Mouse (Mus musculus) embryonic facial prominence, embryonic 12.5 days (tissue): Measurements from ENCODE around the gene Gab2. TPM values are rescaled to one million over a fixed set of nuclear protein-coding genes. Genes with fewer than 3 reads are reported as not detected.
A peak's percentile ranks its signal among the peaks of the same experiment; 100 is the strongest.

ENCODE experiments used
- ATAC-seq: fragments of 200-750 bp; cut with Nextera tagmentation; 2 replicates; pipeline ENCODE4 v1.8.0; 2017; ENCODE audit not compliant: insufficient number of reproducible peaks, insufficient read depth, low FRiP score, low TSS enrichment
- H3K27ac ChIP-seq: fragments of 300-500 bp; sonication (generic); 2 replicates; pipeline ENCODE4 v1.5.1; 2016; ENCODE audit warnings: mild to moderate bottlenecking
- H3K27me3 ChIP-seq: fragments of 300-500 bp; sonication (generic); 2 replicates; pipeline ENCODE4 v1.6.1; 2016; ENCODE audit warnings: mild to moderate bottlenecking, moderate library complexity
- H3K36me3 ChIP-seq: fragments of 300-500 bp; sonication (generic); 2 replicates; pipeline ENCODE4 v1.6.1; 2016; ENCODE audit warnings: mild to moderate bottlenecking
- H3K4me1 ChIP-seq: fragments of 300-500 bp; sonication (generic); 2 replicates; pipeline ENCODE4 v1.6.1; 2016
- H3K4me2 ChIP-seq: fragments of 300-500 bp; sonication (generic); replicated peaks from 2 replicates; pipeline ENCODE4 v1.6.1; 2016; ENCODE audit warnings: mild to moderate bottlenecking, moderate library complexity
- H3K4me3 ChIP-seq: fragments of 300-500 bp; sonication (generic); 2 replicates; pipeline ENCODE4 v1.5.1; 2016; ENCODE audit warnings: mild to moderate bottlenecking
- H3K9ac ChIP-seq: fragments of 300-500 bp; sonication (generic); 2 replicates; pipeline ENCODE4 v1.6.1; 2016; ENCODE audit warnings: mild to moderate bottlenecking, moderate library complexity
- H3K9me3 ChIP-seq: fragments of 300-500 bp; sonication (generic); 2 replicates; pipeline ENCODE4 v1.6.1; 2016; ENCODE audit warnings: mild to moderate bottlenecking, moderate library complexity
- WGBS: fragments of 180-500 bp; shearing (Covaris S2); methylation state at CpG from one replicate; pipeline ENCODE4 v1.1.7; 2016; 5-methylcytosine and 5-hydroxymethylcytosine counted together
- polyA plus RNA-seq: library from polyadenylated mRNA; unstranded; fragments of >200 nt; fragmentation: Nextera tagmentation; extraction: Ambion mirVana; gene quantifications from 2 replicates; pipeline ENCODE4 v1.2.1, GENCODE M21; 2016

Gene Gab2
- polyA plus RNA-seq, 1 experiment from 2014 or later = 6.5 TPM

DNA sequence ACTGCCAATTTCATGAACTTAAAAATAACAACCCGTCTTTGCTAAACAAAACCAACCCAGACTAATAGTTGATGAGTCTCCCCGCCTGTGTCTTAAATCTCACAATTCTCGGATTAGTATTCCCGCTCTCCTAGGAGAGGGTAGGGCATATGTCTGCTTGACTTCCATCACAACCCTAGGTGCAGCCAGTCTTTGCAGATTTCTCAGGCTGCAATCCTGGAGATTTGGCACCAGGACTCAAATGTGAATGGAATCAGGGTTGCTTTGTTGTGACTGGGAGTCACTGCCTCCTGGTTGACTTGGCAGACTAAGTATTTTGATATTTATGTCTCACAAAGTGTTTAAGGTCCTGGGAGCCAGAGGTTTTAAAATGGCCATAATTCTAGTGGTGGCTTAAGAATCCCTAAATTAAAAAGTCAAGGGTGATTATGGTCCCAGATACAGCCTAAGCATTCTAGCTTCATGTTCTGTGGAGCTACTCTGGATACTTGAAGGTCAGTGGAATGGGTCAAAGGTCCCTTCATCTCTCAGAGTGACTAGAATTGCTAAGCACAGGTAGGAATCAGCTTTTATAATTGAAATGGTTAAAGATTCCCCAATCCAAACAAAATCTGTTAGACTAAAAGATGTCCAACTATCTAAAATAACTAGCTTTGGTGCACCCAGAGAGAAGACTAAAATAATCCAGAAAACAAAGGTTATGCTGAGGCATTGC is 1.6 kb upstream of the Gab2 start:
- Histone ChIP-seq H3K36me3 (no peaks in the 10 kb centered on the region), H3K27ac (no peak overlapping the region), H3K4me2 (no peak overlapping the region), H3K27me3 (no peaks in the 10 kb centered on the region), H3K4me1 (peaks cover 10% of the 10 kb centered on the region; the same call in 1 of the 2 replicates), H3K9me3 (no peaks in the 10 kb centered on the region), H3K4me3 (no peak overlapping the region), H3K9ac (no peak overlapping the region)
- no peak for ATAC-seq
- 69% methylated on average over 4 of the region's 4 CpGs for WGBS

DNA sequence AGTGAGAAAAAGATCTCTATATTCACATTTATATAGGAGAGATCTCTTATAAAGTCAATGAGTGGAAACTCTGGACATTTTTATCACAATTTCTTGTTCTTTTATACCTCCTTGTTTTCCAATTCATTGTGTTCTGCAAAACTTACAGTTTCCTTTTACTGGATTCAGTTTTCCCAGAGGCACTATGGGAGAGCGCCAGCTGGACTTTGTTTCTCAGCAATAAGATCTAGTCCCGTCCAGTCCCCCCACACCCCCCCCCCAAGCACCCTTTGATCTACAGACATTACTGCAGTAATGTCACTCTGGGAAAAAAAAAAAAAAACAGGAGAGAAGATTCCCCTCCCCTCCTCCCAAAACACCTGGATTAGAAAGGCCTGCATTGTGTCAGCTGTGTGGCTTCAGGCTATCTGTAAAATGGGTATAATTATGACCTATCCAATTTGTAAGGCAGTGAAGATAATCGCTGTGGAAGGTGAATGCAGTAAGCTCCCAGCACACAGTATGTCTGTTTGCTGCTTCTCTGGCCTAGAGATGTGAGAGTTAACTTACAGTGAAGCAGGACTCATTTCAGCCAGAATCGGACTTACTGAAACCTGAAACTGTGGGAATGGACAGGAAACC is 655 bp upstream of the Gab2 start:
- H3K27ac ChIP-seq = no peak overlapping the region
- no peak for ATAC-seq
- WGBS = 18% methylated on average over 4 of the region's 4 CpGs
- H3K4me1 ChIP-seq = peaks cover 10% of the 10 kb centered on the region; the same call in 1 of the 2 replicates
- H3K9ac ChIP-seq = peak overlapping the region; percentile 87; the same call in 1 of the 2 replicates
- H3K9me3 ChIP-seq = no peaks in the 10 kb centered on the region
- peak overlapping the region; percentile 92 for H3K4me3 ChIP-seq
- H3K4me2 ChIP-seq = peak overlapping the region; percentile 72
- H3K36me3 ChIP-seq = no peaks in the 10 kb centered on the region
- no peaks in the 10 kb centered on the region for H3K27me3 ChIP-seq

DNA sequence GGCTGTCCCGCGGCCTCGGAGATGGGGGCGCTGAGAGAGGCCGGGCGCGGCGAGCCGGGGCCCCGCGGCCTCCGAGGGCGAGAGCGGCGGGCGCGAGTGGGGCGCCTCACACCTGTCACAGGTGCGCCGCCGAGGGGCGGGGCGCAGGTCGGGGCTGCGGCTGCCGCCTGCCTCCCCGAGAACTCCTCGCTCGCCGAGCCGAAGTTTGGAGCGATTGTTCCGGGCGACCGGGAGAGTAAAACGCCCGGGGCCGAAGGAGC is 503 bp downstream of the Gab2 start:
- 0% methylated on average over 38 of the region's 38 CpGs for WGBS
- H3K9ac ChIP-seq = peak overlapping the region; percentile 87
- H3K27me3 ChIP-seq = no peaks in the 10 kb centered on the region
- H3K27ac ChIP-seq = peak overlapping the region; percentile 82
- peak overlapping the region; percentile 72 for H3K4me2 ChIP-seq
- H3K4me3 ChIP-seq = peak overlapping the region; percentile 92
- no peaks in the 10 kb centered on the region for H3K9me3 ChIP-seq
- peaks cover 10% of the 10 kb centered on the region; the same call in 1 of the 2 replicates for H3K4me1 ChIP-seq
- ATAC-seq = peak; percentile 50
- H3K36me3 ChIP-seq = no peaks in the 10 kb centered on the region

DNA sequence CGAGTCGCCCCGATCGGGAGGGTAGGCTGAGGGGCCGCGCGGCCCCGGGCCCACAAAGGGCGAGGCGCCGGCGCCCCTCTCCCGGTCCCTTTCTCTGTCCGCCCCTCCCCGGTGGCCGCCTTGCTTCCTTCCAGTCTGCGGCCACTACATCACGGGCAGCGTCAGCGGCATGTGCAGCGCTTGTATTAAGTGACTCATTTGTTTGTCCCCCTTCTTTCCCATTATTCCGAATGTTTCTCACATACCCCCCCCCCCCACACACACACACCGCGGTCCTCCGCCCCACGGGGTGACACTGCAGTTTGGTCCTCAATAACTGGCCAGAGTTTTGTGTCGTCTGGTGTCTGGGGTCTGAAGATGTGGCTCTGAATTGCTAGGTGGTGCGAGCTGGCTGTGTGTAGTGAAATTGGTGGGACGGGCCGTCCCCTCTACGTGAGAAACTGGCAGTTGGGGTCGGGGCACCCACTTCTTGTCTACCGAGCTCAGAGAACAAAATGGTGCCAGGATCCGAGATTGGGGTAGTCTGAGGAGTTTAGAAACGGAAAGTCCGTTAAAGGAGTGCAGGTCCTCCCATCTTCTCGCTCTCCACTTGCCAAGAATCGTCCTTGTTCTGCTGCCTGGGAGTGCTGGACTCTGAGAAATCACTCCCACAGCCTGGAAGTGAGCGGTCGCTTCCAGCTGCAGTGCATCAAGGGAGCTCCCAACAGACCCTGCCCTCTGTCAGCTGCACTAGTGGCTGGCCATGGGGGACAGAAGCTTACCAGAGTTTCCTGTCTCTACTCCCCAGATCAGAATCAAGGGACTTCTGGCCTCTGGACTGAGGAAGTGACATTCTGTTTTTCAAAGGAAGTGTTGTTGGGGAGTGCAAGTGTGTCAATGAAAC is 1.1 kb downstream of the Gab2 start:
- Histone ChIP-seq H3K36me3 (no peaks in the 10 kb centered on the region), H3K4me3 (peak overlapping the region; percentile 92), H3K9me3 (no peaks in the 10 kb centered on the region), H3K27ac (peak overlapping the region; percentile 82), H3K27me3 (no peaks in the 10 kb centered on the region), H3K4me2 (peak overlapping the region; percentile 72), H3K4me1 (peaks cover 10% of the 10 kb centered on the region; the same call in 1 of the 2 replicates), H3K9ac (peak overlapping the region; percentile 87)
- under 1% methylated on average over 39 of the region's 40 CpGs for WGBS
- peak; percentile 48; the same call in 1 of the 2 replicates for ATAC-seq

DNA sequence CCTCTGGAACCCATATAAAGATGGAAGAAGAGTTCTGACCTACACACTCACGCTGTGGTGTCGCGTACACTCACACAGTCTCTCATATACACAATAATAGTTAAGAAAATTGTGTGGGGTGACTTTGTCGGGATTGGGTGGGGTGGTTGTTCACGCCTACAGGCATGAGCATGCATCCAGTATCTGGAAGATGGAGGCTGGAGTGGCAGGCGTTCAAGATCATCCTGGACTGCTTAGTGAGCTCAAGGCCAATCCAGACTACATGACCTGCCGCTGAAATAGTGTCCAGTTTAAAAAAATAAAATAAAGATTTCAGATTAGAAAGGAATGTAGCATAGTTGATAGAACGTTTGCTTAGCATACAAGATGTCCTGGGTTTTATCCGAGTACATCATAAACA is 2.2 kb downstream of the Gab2 start:
- H3K9me3 ChIP-seq = no peaks in the 10 kb centered on the region
- no peak overlapping the region for H3K27ac ChIP-seq
- no peak overlapping the region for H3K4me3 ChIP-seq
- H3K9ac ChIP-seq = no peak overlapping the region
- no peak for ATAC-seq
- H3K4me2 ChIP-seq = 0 out of 2 replicates have a peak overlapping the region, but pooled peaks have one; percentile 72
- H3K27me3 ChIP-seq = no peaks in the 10 kb centered on the region
- 80% methylated on average over 9 of the region's 9 CpGs for WGBS
- H3K36me3 ChIP-seq = no peaks in the 10 kb centered on the region
- peaks cover 10% of the 10 kb centered on the region; the same call in 1 of the 2 replicates for H3K4me1 ChIP-seq

DNA sequence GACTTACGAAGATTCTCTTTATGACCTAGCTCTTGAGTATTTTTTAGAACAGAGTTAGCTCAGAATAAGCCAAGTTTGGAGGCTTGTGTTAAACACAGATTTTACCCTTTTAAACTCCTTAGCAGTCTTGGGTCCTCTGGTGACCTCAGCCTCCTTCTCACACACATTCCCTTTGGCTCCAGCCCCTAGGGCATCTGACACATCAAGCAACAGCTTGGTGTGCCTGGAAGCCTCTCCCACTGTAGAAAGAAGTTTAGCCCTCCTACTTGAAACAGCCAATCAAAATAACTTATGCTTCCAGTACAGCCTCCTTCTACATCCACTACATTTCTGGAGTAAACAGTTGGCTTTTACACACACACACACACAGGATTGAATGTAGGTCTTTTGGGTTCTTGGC is 2.8 kb downstream of the Gab2 start:
- Histone ChIP-seq H3K4me1 (peaks cover 10% of the 10 kb centered on the region; the same call in 1 of the 2 replicates), H3K27ac (no peak overlapping the region), H3K9me3 (no peaks in the 10 kb centered on the region), H3K9ac (no peak overlapping the region), H3K27me3 (no peaks in the 10 kb centered on the region), H3K4me3 (no peak overlapping the region), H3K4me2 (no peak overlapping the region), H3K36me3 (no peaks in the 10 kb centered on the region)
- 100% methylated on average over 1 of the region's 1 CpGs for WGBS
- no peak for ATAC-seq

DNA sequence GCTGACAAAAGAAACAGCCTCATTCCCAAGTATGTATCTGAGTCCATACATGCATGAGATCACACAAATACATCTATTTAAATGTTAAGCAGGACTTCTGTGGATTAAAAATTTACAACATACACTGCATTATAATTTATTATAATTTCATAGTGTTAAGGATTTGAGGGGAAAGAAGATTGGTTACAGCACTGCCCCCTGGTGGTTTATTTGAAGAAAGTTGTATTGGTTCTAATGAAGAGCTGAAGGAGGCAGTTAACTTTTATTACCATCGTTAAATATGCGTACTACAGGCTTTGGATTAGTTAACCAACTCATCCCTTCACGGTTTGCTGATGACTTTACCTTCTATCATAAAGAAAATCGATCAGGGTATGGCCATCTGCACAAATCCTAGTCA is 3.9 kb downstream of the Gab2 start:
- Histone ChIP-seq H3K9me3 (no peaks in the 10 kb centered on the region), H3K27ac (no peak overlapping the region), H3K4me3 (no peak overlapping the region), H3K4me1 (peaks cover 10% of the 10 kb centered on the region; the same call in 1 of the 2 replicates), H3K4me2 (no peak overlapping the region), H3K9ac (no peak overlapping the region), H3K36me3 (no peaks in the 10 kb centered on the region), H3K27me3 (no peaks in the 10 kb centered on the region)
- 14% methylated on average over 4 of the region's 4 CpGs for WGBS
- ATAC-seq = no peak

DNA sequence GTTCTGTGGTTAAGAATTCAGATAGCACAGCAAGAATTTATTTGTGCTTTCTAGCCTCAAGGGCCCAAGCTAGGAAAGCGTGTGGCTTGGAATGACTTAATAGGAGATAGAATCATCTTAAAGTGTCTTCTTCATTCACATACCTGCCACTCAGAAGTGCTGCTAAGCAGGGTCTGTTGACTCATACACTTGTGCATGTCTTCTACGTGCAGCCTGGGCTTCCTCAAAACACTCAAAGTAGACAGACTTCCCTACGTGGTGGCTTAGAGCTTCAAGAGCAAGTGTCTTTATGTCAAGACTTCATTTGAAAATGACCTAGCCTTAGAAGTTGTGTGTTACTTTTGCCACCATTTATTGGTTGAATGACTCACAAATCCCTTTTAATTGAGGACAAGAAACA is 12.9 kb downstream of the Gab2 start:
- 82% methylated on average over 3 of the region's 3 CpGs for WGBS
- Histone ChIP-seq H3K9me3 (no peaks in the 10 kb centered on the region), H3K27ac (no peak overlapping the region), H3K4me1 (no peaks in the 10 kb centered on the region), H3K36me3 (no peaks in the 10 kb centered on the region), H3K4me3 (no peak overlapping the region), H3K27me3 (no peaks in the 10 kb centered on the region), H3K4me2 (no peak overlapping the region), H3K9ac (no peak overlapping the region)
- ATAC-seq = no peak

DNA sequence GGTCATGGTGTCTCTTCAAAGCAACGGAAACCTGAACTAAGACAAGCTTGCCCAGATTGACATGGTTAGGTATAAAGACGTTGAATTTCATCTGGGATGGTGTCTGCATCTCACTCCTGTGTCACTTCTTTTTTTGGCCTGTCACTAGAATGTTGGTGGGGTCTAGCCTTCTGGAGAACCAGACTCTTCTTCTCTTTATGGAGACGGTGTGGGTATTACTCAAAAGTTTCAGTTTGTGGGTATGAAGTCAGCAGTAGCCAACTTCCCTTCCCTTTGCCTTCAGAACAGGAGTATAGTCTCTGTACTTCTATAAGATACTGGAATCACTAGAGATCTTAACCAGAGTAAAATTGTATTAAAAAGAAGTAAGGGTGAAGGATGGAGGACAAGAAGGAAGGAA is 26.7 kb downstream of the Gab2 start:
- no peak overlapping the region for H3K4me3 ChIP-seq
- no peak overlapping the region for H3K9ac ChIP-seq
- H3K27me3 ChIP-seq = no peaks in the 10 kb centered on the region
- H3K4me1 ChIP-seq = no peaks in the 10 kb centered on the region
- H3K36me3 ChIP-seq = no peaks in the 10 kb centered on the region
- WGBS = 89% methylated on average over 3 of the region's 3 CpGs
- H3K9me3 ChIP-seq = no peaks in the 10 kb centered on the region
- no peak for ATAC-seq
- H3K27ac ChIP-seq = no peak overlapping the region
- no peak overlapping the region for H3K4me2 ChIP-seq

DNA sequence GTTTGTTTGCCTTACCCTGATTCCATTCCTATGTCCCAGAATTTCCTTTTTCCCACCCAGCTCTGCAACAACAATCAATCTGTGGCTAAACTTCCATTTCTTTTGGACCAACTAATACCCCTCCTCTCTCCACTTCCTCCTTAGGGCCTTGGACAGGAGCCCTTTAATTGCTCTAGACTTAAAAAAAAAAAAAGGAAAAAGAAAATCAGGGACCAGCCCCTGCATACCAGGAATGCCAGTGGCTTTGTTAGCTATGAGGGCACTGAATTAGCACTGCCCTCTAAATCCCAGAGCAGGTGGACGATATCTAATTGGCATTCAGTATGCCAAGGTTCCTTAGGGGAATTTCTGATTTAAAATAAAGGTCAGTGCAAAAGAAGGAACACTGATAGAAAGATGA is 47.6 kb downstream of the Gab2 start:
- no peaks in the 10 kb centered on the region for H3K36me3 ChIP-seq
- no peak for ATAC-seq
- H3K27me3 ChIP-seq = no peaks in the 10 kb centered on the region
- H3K27ac ChIP-seq = no peak overlapping the region
- no peak overlapping the region for H3K9ac ChIP-seq
- no peaks in the 10 kb centered on the region for H3K9me3 ChIP-seq
- H3K4me3 ChIP-seq = no peak overlapping the region
- 43% methylated on average over 1 of the region's 1 CpGs for WGBS
- H3K4me1 ChIP-seq = no peaks in the 10 kb centered on the region
- H3K4me2 ChIP-seq = no peak overlapping the region

DNA sequence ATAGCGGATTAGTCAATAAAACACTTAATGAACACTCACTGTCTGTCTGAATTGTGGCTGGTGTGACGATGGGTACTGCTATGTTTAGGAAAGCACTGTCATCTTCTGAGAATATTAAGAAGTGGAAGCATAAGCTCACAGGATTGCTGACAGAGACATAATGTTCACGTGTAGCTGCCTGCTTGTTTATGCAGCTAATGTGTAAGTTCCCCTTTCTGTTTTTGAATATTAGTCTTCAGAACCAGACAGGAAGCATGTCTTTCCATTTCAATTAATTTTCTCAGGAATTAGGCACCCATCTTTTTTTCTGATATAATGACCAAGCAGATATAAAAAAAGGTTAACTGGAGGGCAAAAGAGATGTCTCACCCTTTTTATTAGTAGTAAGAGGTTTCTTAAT is 55.1 kb downstream of the Gab2 start:
- Histone ChIP-seq H3K9me3 (peaks cover 10% of the 10 kb centered on the region; the same call in 1 of the 2 replicates), H3K27ac (no peak overlapping the region), H3K4me2 (no peak overlapping the region), H3K9ac (no peak overlapping the region), H3K27me3 (no peaks in the 10 kb centered on the region), H3K36me3 (no peaks in the 10 kb centered on the region), H3K4me3 (no peak overlapping the region), H3K4me1 (no peaks in the 10 kb centered on the region)
- 74% methylated on average over 3 of the region's 3 CpGs for WGBS
- ATAC-seq = no peak
